Mouse (Mus musculus): Measurements from ENCODE around the gene Dync1i1.

Gene Dync1i1

DNA sequence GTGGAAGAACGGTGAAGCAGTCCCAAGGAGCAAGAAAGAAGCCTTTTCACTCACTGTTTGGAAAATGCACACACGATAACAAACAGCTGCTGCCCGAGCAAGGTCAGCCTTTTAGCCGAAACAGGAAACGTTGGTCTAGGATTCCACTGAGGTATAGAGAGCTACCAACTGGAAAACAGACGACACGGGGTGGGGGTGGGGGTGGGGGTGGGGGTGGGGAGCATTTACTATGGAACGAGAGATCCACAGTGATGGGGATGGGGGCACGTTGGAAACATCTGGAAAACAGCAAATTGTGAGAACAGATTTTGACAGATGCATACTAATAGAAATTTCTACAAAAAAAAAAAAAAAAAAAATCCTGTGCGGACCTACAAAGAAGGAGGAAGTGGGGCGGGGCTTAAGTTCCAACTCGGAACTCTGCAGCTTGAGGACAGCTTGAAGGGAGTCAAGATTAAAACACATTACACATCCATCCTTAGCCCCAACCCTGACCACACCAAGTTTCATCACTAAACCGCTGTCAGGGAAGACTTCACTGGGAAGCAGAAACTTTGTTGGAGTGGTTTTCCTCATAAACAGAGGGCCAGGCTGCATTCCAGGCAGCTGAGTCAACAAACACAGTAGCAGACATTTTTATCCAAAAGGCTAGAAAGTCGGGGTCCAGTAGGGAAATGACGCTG, 251.9 kb downstream of the Dync1i1 start:
- peak; percentile 5 for DNase-seq

GRCm38 (mm10) chr6:5991243-5991642, 265.8 kb downstream of the Dync1i1 start:
- no peak for DNase-seq

- no peak for DNase-seq
Observed at GRCm38 (mm10) chr6:5991817-5992755, 266.6 kb downstream of the Dync1i1 start.

DNA sequence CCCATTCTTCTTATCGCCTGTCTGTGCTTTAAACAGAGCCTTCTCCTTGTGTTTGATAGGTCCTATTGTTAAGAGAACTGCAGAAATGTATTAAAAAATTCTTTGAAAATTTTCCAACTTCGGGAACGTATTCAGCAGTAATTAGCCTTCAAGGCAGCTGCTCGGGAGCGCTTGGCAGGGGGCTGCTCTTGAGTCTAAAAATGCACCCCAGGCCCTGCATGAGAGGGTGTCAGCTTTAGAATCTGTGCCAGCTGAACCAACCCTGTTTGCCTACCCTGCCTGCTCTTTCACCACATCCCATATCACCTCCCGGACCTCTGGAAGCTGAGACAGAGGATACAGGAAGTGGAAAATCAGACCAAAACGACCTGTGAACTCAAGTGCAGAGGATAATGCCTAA, 267.6 kb downstream of the Dync1i1 start:
- DNase-seq = no peak

DNA sequence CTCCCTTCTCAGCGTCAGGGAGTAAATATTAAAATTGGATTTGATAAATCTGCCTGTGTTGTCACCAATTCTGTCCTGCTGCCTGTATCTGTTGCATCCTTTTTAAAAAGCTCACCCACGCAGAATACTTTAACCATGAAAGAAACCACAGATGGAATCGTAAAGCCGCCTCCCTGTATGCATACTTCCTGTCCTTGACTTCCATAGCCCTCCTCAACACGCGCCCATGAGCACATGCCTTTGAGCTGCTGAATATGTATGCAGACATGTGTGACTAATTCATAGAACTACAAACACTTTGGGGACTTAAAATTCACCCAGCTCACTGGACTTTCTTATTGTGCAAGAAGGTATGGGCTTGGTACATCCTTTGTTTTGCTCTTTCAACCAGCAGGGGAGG, 272.1 kb downstream of the Dync1i1 start:
- no peak for DNase-seq

DNA sequence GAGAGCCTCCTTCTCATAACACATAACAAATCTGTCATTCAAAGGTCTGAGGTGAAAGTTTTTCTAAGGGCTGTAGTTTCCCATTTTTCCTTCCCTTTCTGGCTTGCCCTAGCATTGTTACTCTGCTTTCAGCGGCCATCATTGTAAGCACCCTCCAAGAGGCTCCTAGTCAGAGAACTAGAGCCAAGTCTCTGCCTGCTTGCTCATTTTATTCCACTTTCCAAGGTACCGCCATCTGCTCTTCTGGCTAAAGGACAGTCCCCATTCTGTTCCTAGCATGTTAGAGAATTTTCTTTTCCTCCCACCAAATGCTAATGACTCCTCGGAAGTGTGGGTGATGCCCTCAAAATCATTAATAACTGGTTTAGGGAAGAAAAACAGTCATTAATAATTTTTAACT, 276.6 kb downstream of the Dync1i1 start:
- DNase-seq = no peak

DNA sequence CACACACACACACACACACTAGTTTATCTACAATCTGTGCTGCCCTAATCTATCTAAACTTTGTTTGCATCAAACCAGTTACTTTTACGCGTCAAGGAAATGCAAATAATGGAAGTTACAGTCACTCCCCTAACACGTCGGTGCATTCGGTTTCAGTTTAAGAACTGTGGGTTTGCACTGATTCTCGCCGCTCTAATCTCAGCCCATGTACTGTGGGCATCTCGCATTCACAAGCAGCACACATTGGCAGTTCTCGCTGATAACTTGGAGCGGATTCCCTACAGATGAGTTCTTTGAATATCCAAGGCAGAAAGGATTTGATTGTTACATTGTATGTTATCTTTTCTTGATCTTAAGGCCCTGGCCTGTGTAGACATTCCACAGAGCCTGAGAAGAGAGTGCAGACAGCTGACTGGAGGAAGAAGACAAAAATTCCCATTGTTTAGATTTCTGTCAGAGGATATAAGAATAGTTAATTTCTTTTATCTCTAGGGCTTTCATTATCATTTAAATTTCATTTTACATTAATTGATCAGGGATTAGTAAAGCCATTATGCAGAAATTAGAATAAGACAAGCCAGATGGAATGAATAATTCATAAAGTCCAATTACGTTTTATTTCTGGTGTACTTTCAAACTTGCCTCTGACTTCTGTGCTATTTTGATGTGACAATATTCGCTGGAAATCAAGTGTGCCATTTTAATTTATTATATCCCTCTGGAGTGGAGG, 279.5 kb downstream of the Dync1i1 start:
- DNase-seq = no peak

DNA sequence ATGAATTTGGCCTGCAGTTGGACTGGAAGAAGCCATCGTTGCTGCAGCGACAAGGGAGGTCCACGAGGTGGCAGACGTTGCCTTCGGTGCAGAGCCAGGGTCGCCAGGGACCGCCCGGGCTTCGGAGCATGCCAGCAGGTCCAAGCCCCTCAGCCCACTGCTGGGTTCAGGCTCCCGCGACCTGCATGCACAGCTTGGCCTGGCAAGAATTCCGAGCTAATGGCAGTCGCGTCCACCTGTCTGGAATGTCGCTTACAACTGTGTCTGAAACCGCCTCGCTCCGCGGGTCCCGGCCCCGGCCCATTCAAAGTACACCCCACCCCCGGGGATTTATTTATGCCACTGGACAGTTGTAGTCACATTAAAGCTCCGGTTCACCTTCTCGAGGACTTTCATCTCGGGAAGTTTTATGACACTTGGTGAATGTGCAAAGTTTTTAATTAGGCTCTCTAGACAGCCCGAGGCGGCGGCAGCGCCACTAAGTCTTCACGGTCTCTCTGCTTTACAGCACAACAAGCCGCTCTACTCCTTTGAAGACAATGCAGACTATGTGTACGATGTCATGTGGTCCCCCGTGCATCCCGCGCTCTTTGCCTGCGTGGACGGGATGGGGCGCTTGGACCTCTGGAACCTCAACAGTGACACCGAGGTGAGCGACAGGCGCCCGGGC, 280.5 kb downstream of the Dync1i1 start:
- peak; percentile 59 for DNase-seq

GRCm38 (mm10) chr6:6011364-6011763, 285.9 kb downstream of the Dync1i1 start:
- DNase-seq = no peak

GRCm38 (mm10) chr6:6015616-6016015, 290.2 kb downstream of the Dync1i1 start:
- no peak for DNase-seq

DNA sequence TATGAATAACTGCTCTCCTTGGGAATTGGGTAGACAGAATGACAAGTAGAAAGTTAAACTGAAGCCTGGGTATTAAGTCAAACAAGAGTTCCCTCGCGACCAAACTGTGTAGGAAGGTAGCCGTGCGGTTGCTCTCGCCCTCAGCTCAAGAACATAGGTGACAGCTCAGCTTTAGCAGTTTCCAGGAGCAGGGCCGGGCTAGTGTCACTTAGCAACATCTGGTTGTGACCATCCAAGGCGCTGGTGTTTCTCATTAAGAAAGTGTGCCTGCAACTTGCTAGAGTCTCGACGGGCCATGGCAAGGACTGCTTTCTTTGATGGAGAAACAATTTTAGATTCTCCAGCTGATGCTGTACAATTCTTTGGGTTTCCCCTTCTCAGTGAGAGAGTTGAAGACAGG, 291.5 kb downstream of the Dync1i1 start:
- DNase-seq = no peak

GRCm38 (mm10) chr6:6023976-6024375, 298.5 kb downstream of the Dync1i1 start:
- DNase-seq = no peak

DNA sequence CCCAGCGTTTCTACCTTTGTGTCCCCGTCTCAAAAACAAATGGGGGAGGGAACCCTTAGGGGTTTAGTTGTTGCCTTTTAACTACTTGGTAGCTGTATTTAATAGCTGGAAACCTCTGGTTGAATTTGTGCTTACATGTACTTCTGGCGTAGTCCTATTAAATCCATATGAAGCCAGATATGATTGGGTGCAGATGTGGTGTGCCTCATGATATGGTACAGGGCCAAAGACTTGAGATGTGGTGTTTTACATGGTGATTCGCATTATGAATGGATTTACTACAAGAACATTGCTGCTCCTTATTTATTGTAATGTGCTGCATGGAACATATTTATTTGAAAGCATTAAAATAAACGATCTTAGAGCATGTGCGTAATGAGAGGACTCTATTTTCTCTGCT, 302.2 kb downstream of the Dync1i1 start:
- no peak for DNase-seq

- DNase-seq = no peak
Observed at GRCm38 (mm10) chr6:6038773-6039550, 313.5 kb downstream of the Dync1i1 start.

GRCm38 (mm10) chr6:6046729-6047424, 321.4 kb downstream of the Dync1i1 start:
- DNase-seq = no peak

GRCm38 (mm10) chr6:6052696-6053095, 327.3 kb downstream of the Dync1i1 start:
- no peak for DNase-seq

- DNase-seq = no peak
Observed at GRCm38 (mm10) chr6:6053946-6054345, 328.5 kb downstream of the Dync1i1 start.

- DNase-seq = no peak
Observed at GRCm38 (mm10) chr6:6058548-6058947, 333.1 kb downstream of the Dync1i1 start.

- DNase-seq = no peak
Observed at GRCm38 (mm10) chr6:6067201-6067600, 341.8 kb downstream of the Dync1i1 start.

- no peak for DNase-seq
Observed at GRCm38 (mm10) chr6:6070015-6070414, 344.6 kb downstream of the Dync1i1 start.

DNA sequence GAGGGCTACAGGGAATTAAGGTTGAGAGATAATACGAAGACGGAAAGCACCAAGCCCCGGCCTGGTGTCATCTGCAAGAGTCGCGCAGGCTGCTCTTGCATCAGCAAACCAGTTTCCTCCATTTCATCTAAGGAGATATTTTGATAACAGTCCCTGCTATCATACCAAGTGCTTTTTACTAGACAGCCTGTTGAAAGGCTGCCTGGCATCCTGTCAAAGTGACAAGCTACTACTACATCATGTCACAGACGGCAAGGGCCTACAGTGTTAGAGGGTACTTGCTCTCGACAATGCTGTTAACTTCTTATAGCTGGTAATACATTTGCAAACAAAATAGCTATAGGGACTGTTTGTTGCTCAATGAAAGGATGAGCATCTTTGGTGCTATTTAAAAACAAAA, 345.6 kb downstream of the Dync1i1 start:
- DNase-seq = no peak

All from thymus, postnatal 14 days (tissue).